Mouse (Mus musculus): Measurements from ENCODE around the gene Gatb. TPM values are rescaled to one million over a fixed set of nuclear protein-coding genes. Genes with fewer than 3 reads are reported as not detected.

The Gatb gene
- polyA plus RNA-seq, 1 experiment from 2014 or later: 20.4 TPM

- H3K36me3 ChIP-seq (ENCODE audit: poor library complexity, severe bottlenecking): no peaks in the 10 kb centered on the region
- no peak overlapping the region for H3K9ac ChIP-seq
- H3K4me3 ChIP-seq: no peak overlapping the region
- whole genome bisulfite sequencing: 94% methylated on average over 14 of the region's 14 CpGs
- H3K9me3 ChIP-seq (replicated peaks): no peaks in the 10 kb centered on the region
- H3K27ac ChIP-seq: no peak overlapping the region
- ATAC-seq: no peak
- no peaks in the 10 kb centered on the region for H3K4me1 ChIP-seq
- H3K27me3 ChIP-seq: no peaks in the 10 kb centered on the region
- no peak overlapping the region for H3K4me2 ChIP-seq
Measured at GRCm38 (mm10) chr3:85688341-85688740, 114.4 kb downstream of the Gatb start.

- H3K4me3 ChIP-seq: no peak overlapping the region
- WGBS: 63% methylated on average over 4 of the region's 4 CpGs
- H3K27me3 ChIP-seq: no peaks in the 10 kb centered on the region
- no peaks in the 10 kb centered on the region for H3K4me1 ChIP-seq
- H3K9ac ChIP-seq: no peak overlapping the region
- H3K9me3 ChIP-seq (replicated peaks): no peaks in the 10 kb centered on the region
- no peak overlapping the region for H3K27ac ChIP-seq
- ATAC-seq: no peak
- no peaks in the 10 kb centered on the region for H3K36me3 ChIP-seq (ENCODE audit: poor library complexity, severe bottlenecking)
- H3K4me2 ChIP-seq: no peak overlapping the region
Measured at GRCm38 (mm10) chr3:85691134-85691533, 117.2 kb downstream of the Gatb start.

- H3K4me2 ChIP-seq: no peak overlapping the region
- no peak overlapping the region for H3K9ac ChIP-seq
- H3K4me1 ChIP-seq: no peaks in the 10 kb centered on the region
- H3K27ac ChIP-seq: no peak overlapping the region
- H3K9me3 ChIP-seq (replicated peaks): no peaks in the 10 kb centered on the region
- 48% methylated on average over 3 of the region's 3 CpGs for WGBS
- H3K36me3 ChIP-seq (ENCODE audit: poor library complexity, severe bottlenecking): no peaks in the 10 kb centered on the region
- no peaks in the 10 kb centered on the region for H3K27me3 ChIP-seq
- no peak for ATAC-seq
- no peak overlapping the region for H3K4me3 ChIP-seq
Measured at GRCm38 (mm10) chr3:85693013-85693412, 119.1 kb downstream of the Gatb start.

GRCm38 (mm10) chr3:85695056-85695455 is 121.1 kb downstream of the Gatb start:
- Histone ChIP-seq H3K36me3 (ENCODE audit: poor library complexity, severe bottlenecking) (no peaks in the 10 kb centered on the region), H3K27me3 (no peaks in the 10 kb centered on the region), H3K4me3 (no peak overlapping the region), H3K4me1 (no peaks in the 10 kb centered on the region), H3K9ac (no peak overlapping the region), H3K4me2 (no peak overlapping the region), H3K9me3 (replicated peaks) (no peaks in the 10 kb centered on the region), H3K27ac (no peak overlapping the region)
- 71% methylated on average over 3 of the region's 3 CpGs for WGBS
- no peak for ATAC-seq

- WGBS: 85% methylated on average over 4 of the region's 4 CpGs
- Histone ChIP-seq H3K4me1 (no peaks in the 10 kb centered on the region), H3K9me3 (replicated peaks) (no peaks in the 10 kb centered on the region), H3K4me3 (no peak overlapping the region), H3K9ac (no peak overlapping the region), H3K36me3 (ENCODE audit: poor library complexity, severe bottlenecking) (no peaks in the 10 kb centered on the region), H3K27me3 (no peaks in the 10 kb centered on the region), H3K27ac (no peak overlapping the region), H3K4me2 (no peak overlapping the region)
- no peak for ATAC-seq
Measured at GRCm38 (mm10) chr3:85698496-85698895, 124.6 kb downstream of the Gatb start.

- no peak for ATAC-seq
- Histone ChIP-seq H3K27me3 (no peaks in the 10 kb centered on the region), H3K4me1 (no peaks in the 10 kb centered on the region), H3K4me3 (no peak overlapping the region), H3K27ac (no peak overlapping the region), H3K36me3 (ENCODE audit: poor library complexity, severe bottlenecking) (no peaks in the 10 kb centered on the region), H3K9me3 (replicated peaks) (no peaks in the 10 kb centered on the region), H3K9ac (no peak overlapping the region), H3K4me2 (no peak overlapping the region)
- WGBS: 46% methylated on average over 6 of the region's 6 CpGs
Measured at GRCm38 (mm10) chr3:85703141-85703882, 129.4 kb downstream of the Gatb start.

Other genes with a start within 250 kb of the Gatb start
- gene Fam160a1, start 243.2 kb downstream of the Gatb start, polyA plus RNA-seq (2015; fragmentation: Nextera tagmentation; extraction: Ambion mirVana): 0.13 and 0.21 TPM in 2 replicates